Mouse (Mus musculus): ENCODE data around the gene Tor1aip2. TPM values are rescaled to one million over a fixed set of nuclear protein-coding genes. Genes with fewer than 3 reads are reported as not detected.

Gene Tor1aip2
- total RNA-seq (2021): 10 to 100 TPM; 46.2 to 52.5 TPM

DNA sequence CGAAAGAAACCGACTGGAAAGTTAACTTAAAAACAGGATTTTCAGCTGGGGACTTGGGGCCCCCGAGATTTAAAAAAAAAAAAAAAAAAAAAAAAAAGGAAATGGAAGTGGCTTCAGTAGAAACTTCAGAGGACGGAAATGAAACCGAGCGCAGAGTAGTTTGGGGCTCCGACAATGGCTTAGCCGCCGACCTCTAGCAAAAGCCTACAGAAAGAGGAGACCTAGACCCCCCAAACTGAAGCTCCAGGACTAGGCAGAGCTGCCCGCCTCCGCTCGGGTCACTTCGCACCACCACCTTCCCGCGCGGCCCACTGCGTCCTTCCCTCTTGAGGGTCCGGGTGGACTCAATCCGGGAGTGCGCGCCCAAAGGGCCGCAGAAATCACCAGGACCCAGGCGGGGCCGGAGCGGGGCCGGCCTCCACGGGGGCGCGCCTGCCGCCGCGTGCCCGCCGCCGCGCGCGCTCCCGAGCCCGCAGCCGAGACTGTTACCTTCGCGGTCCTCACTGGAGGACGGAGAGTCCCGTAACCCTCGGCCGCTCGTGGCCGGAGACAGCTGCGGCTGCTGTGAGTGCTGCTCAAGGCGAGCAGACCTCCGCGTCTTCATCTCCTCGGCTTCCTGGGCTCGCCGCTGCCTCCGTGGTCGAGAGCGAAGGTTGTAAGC, at the start of gene Tor1aip2:
Gene Tor1aip2, plus strand, starts transcription at position 135 of the 661 bp plus-strand sequence.
- DNase-seq: no peak
- intact Hi-C loops (cut with DNase I): loop anchor here (1.0 to 10.0 kb wide), 2 partner anchors 62 to 221 kb away; partner anchors contain the start of genes Cep350 and Qsox1

DNA sequence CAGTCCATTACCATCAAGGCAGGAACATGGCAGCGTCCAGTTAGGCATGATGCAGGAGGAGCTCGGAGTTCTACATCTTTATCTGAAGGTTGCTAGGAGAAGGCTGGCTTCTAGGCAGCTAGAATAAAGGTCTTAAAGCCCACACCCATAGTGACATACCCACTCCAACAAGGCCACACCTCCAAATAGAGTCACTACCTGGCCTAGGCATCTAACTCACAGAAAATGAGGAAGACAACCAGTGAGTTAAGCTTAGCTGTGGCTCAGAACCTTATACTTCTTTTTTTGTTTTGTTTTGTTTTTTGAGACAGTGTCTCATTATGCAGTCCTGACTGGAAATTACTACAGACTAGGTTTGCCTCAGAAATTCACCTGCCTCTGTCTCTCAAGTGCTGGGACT, 47.6 kb upstream of the Tor1aip2 start:
- no peak for DNase-seq
- intact Hi-C loops (cut with DNase I): no loop called here

DNA sequence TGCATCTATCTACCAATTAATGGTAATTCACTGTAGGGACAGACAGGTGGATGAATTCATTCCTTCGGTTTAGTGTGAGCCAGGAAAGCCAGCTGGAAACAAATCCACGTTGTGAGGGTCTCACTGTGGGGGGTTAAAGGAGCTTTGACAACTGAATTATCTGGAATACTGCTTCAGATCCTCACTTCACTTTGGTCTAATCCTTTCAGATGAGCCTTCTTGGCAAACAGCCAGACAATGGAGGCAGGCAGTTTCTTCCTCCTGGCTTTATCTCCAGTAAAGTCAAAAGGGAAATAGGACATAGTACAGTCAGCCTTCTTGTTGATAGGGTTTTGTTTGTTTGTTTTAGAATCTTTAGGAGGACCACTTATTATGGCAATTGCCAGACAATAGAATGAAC, 45.8 kb upstream of the Tor1aip2 start:
- DNase-seq: no peak
- intact Hi-C loops (cut with DNase I): no loop called here

GRCm38 (mm10) chr1:155990391-155990790, 44.8 kb upstream of the Tor1aip2 start:
- intact Hi-C loops (cut with DNase I): no loop called here
- no peak for DNase-seq

DNA sequence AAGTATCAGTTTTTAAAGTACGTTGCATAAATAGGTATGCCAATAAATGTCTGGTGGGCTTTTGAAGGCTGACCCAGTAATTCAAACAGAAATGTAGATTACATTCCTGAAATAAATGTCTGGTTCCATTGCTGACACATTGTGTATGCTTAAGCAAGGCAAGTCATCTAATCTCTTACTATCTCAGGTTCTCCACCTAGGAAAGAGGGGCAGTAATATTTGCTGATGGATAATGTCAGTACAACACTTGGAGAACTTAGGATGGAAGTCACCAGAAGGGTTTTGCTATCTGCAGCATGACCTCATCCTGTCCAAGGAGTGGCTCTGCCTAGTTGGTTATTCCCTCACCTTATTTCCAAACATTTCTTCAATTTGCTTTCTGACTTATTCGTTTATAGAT, 40.7 kb upstream of the Tor1aip2 start:
- DNase-seq: no peak
- intact Hi-C loops (cut with DNase I): no loop called here

DNA sequence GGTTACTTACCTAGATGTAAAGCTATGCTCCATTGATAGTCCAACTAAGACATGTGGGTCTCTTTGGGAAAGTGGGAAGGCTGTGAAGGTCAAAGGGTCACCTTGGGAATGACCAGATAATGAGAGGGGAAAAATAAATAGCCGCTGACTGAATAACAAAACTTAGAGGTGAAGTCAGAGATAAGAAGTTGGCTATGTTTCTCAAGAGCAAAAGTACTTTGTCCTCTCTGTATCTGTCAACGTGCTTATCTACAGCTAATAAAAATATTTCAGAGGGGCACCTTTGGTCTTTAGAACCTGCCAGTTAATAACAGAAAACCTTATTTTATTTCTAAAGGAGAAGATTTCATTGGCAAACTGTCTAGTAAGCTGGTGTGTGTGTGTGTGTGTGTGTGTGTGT, 39.6 kb upstream of the Tor1aip2 start:
- intact Hi-C loops (cut with DNase I): no loop called here
- DNase-seq: no peak

GRCm38 (mm10) chr1:156002366-156002765, 32.8 kb upstream of the Tor1aip2 start:
- no peak for DNase-seq
- intact Hi-C loops (cut with DNase I): no loop called here

DNA sequence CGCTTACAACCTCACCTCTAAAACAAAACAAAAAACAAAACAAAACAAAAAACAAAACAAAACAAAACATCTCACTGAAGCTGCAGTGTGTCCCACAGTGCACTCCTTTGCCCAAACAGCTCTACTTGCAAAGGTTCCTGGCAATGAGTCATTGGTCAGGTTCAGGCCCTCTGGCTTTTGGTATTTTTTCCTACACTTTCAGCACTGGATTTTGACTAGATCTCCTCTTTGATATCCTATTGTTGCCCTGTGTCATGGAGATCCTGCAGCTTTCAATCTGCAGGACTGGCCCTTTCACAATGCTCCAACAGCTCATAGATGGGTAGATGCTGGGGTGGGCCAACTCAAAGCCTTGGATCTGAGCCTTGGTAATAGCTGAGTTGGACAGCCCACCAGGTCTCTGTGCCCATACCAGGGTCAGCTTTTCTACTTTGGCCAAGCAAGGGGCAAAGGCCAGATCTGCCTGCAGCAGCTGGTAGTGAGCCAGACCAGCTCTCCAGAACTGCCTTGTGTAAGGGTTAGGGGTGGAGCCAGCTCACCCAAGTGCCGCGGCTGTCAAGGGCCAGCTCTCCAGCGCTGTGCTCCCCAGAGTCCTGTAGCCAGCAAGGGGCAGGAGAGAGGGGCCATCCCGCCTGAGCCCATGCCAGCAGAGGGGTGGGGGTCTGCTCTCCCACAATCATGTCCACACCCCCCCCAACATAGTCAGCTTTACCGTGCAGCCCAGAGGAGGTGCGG, 31.8 kb upstream of the Tor1aip2 start:
- DNase-seq: no peak
- intact Hi-C loops (cut with DNase I): no loop called here

- DNase-seq: no peak
- intact Hi-C loops (cut with DNase I): loop anchor here (5.0 kb wide), 1 partner anchor 79 kb away; no protein-coding TSS in a partner anchor
These were observed 29.3 kb upstream of the Tor1aip2 start for GRCm38 (mm10) chr1:156005906-156006305.

DNA sequence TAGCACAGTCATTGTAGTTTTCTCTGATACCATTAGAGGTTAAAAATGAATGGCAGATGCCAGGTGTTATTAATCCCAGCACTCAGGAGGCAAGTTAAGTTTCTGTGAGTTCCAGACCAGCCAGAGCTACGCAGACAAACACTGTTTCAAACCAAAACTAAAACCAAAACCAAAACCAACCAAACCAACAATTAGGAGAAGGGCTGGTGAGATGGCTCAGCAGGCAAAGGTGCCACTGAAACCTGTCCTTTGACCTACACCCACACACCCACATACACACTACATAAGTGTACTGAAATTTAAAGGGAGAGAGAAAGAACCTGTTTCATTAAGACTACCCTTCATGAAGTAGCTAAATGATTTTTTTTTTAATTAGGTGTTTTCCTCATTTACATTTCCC, 26.2 kb upstream of the Tor1aip2 start:
- no peak for DNase-seq
- intact Hi-C loops (cut with DNase I): loop anchor here (5.0 kb wide), 1 partner anchor 82 kb away; no protein-coding TSS in a partner anchor

GRCm38 (mm10) chr1:156019800-156020199, 15.4 kb upstream of the Tor1aip2 start:
- DNase-seq: no peak
- intact Hi-C loops (cut with DNase I): no loop called here

- intact Hi-C loops (cut with DNase I): no loop called here
- DNase-seq: no peak
These were observed 14.8 kb upstream of the Tor1aip2 start for GRCm38 (mm10) chr1:156020402-156020801.

DNA sequence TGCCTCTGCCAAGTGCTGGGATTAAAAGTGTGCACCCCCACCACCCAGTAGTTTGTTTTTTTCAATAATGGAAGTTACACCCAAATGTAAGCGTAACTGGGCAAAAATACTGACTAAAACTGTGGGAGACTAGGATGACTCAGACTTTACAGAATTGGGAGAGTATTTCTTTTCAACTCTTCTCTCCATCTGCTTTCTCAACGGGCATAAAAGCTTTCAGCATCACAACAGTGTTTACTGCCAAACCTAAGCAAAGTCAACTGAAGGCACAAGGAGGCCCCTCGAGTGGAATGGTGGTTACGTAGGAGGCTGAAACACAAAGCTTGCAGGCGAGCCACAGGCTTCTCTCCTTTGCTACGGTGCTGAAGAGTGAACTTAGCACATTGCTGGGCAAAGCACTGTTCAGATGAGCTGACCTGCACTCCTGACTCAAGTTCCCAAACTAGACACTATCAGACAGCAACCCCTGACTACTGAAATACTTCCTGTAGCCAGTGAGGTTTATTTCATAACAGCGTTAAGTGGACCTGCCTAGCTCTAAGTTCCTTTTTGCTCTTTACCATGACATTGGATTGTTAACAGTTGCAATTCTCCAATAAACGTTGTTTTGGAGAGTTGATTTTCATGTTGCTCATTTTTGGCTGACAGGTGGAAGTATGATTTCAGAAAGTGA, 10.2 kb upstream of the Tor1aip2 start:
- DNase-seq: no peak
- intact Hi-C loops (cut with DNase I): no loop called here

- no peak for DNase-seq
- intact Hi-C loops (cut with DNase I): no loop called here
These were observed 7.4 kb upstream of the Tor1aip2 start for GRCm38 (mm10) chr1:156027849-156028248.

- intact Hi-C loops (cut with DNase I): no loop called here
- DNase-seq: no peak
These were observed 6.7 kb upstream of the Tor1aip2 start for GRCm38 (mm10) chr1:156028340-156028975.

- intact Hi-C loops (cut with DNase I): loop anchor here (10.0 kb wide), 1 partner anchor 219 kb away; the partner anchor contains the start of gene Qsox1
- no peak for DNase-seq
These were observed 1.3 kb upstream of the Tor1aip2 start for GRCm38 (mm10) chr1:156033921-156034320.

DNA sequence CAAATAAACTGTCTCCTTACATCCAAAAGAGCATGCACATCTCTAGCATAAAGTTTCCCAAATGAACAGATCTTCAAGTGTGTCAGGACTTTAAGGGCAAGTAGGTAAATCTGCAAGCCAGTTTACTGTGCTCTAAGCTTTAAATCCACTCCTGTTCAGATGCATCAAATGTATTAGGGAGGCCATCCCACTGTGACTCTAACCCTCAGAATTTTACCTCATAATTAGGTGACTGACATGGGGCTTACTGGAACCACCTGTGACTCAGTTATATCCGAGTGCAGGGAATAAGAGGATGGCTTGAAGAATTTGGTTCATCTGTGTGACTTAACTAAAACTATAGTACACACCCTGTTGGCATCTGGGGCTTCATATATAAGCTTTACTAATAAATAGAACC, 542 bp upstream of the Tor1aip2 start:
- no peak for DNase-seq
- intact Hi-C loops (cut with DNase I): loop anchor here (1.0 to 10.0 kb wide), 2 partner anchors 61 to 220 kb away; partner anchors contain the start of genes Cep350 and Qsox1

DNA sequence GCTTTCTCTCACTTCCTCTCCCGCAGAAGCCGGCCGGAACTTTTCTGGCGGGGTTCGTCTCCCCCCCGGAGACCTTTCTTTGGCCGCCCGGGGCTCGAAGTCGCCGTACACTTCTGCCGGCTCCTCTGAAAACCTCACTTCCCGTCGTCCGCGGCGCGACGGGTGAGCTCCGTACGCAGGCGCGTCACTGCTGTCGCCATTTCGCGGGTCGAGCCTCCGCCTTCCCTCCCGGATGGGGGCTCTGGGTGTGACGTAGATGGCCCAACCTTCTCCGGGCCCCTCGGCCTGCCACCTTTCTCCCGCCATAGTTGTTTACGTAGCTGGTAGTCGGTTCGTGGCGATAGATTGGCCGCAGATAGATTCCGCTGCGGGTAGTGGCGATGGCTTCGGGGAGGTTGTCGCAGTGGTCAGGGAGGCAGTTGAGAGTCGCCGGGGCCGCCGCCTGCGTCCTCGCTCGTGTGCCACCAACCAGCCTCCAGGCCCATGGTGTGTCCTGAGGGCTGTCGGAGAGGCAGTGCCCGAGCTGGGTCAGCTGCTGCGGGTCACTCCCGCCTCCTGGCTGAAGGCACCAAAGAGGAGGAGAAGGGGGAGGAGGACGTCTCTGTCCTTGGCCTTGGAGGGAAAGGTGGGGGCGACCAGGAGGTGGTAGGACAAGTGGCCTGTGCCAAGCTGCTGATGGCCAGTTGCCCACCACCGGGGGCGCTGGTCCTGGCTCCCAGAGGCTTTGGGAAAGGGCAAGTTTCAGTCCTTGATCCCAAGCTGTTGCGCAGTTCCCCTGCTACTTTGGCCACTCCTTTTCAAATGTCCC, 931 bp downstream of the Tor1aip2 start, which contains the start of gene Tor1aip1:
Gene Tor1aip1, minus strand, starts transcription at position 551 of the 808 bp plus-strand sequence.
- DNase-seq: peak; percentile 98
- intact Hi-C loops (cut with DNase I): loop anchor here (1.0 to 10.0 kb wide), 2 partner anchors 63 to 221 kb away; partner anchors contain the start of genes Cep350 and Qsox1

DNA sequence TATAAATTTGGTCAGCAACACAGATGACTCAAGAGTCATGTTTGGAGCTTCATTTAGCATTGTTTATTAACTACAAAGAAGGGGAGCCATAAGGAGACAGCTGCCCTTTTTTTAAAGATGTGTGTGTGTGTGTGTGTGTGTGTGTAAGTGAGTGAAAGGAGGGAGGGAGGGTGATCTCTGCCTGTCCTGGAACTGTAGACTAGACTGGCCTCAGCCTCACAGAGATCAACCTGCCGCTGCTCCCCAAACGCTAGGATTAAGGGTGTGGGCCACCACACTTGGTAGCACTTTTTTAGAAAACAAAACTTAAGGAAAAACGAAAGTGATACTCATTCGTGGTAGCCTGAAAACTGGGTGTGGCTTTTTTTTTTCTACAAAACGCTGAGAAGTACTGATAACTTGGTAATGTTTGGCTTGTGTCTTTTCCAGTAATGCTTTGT, 2.0 kb downstream of the Tor1aip2 start:
- intact Hi-C loops (cut with DNase I): loop anchor here (10.0 kb wide), 1 partner anchor 222 kb away; the partner anchor contains the start of gene Qsox1
- peak; percentile 64 to 66 for DNase-seq

Data from heart, postnatal 36 days (tissue).